Mouse (Mus musculus) intestine, embryonic 15.5 days (tissue): Measurements from ENCODE around the gene Zfp385b. TPM values are rescaled to one million over a fixed set of nuclear protein-coding genes. Genes with fewer than 3 reads are reported as not detected.

Experiments used
- ATAC-seq: fragments of 200-750 bp; cut with Nextera tagmentation; 2 replicates; pipeline ENCODE4 v1.8.0; 2017; ENCODE audit warnings: moderate TSS enrichment, moderate library complexity
- H3K27ac ChIP-seq: fragments of 300-500 bp; sonication (generic); 2 replicates; pipeline ENCODE4 v1.5.1; 2015; ENCODE audit warnings: mild to moderate bottlenecking, inconsistent platforms
- H3K27me3 ChIP-seq: fragments of 300-500 bp; sonication (generic); replicated peaks from 2 replicates; pipeline ENCODE4 v1.6.1; 2015; ENCODE audit warnings: inconsistent platforms
- H3K36me3 ChIP-seq: fragments of 300-500 bp; sonication (generic); 2 replicates; pipeline ENCODE4 v1.6.1; 2015; ENCODE audit warnings: inconsistent platforms
- H3K4me1 ChIP-seq: fragments of 300-500 bp; sonication (generic); replicated peaks from 2 replicates; pipeline ENCODE4 v1.6.1; 2015; ENCODE audit warnings: inconsistent platforms
- H3K4me2 ChIP-seq: fragments of 300-500 bp; sonication (generic); replicated peaks from 2 replicates; pipeline ENCODE4 v1.6.1; 2015; ENCODE audit warnings: mild to moderate bottlenecking, inconsistent platforms
- H3K4me3 ChIP-seq: fragments of 300-500 bp; sonication (generic); replicated peaks from 2 replicates; pipeline ENCODE4 v1.5.1; 2015; ENCODE audit warnings: inconsistent platforms
- H3K9ac ChIP-seq: fragments of 300-500 bp; sonication (generic); 2 replicates; pipeline ENCODE4 v1.6.1; 2015; ENCODE audit warnings: inconsistent platforms
- H3K9me3 ChIP-seq: fragments of 300-500 bp; sonication (generic); 2 replicates; pipeline ENCODE4 v1.6.1; 2016; ENCODE audit warnings: inconsistent platforms
- WGBS: fragments of 180-500 bp; shearing (Covaris S2); methylation state at CpG from one replicate; pipeline ENCODE4 v1.1.7; 2015; 5-methylcytosine and 5-hydroxymethylcytosine counted together
- polyA plus RNA-seq: library from polyadenylated mRNA; unstranded; fragments of >200 nt; fragmentation: Nextera tagmentation; extraction: Ambion mirVana; gene quantifications from 2 replicates; pipeline ENCODE4 v1.2.1, GENCODE M21; 2015

Zfp385b gene
- polyA plus RNA-seq, 1 experiment from 2014 or later = 7.5 TPM

DNA sequence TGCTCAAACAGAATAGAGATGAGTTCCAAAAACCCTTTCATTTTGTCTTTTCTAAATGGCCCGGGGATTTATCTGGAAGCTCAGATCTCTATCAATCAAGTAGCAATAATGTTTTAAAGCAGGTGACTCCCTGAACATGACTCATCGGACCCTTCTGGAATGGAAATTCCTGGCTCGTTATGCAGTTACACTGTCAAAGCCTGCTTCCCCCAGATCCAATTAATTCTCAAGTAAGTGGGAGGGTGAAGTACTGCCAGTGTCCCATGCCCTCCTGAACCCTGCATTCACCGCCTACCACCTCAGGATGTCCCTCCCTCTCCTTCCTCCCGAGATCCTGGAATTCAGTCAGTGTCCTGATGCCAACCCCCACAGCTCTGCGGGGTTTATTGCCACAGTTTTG, 41.7 kb downstream of the Zfp385b start:
- no peaks in the 10 kb centered on the region for H3K4me1 ChIP-seq
- H3K27me3 ChIP-seq = no peaks in the 10 kb centered on the region
- no peaks in the 10 kb centered on the region for H3K36me3 ChIP-seq
- H3K9me3 ChIP-seq = no peaks in the 10 kb centered on the region
- H3K9ac ChIP-seq = no peak overlapping the region
- 29% methylated on average over 6 of the region's 6 CpGs for WGBS
- H3K27ac ChIP-seq = no peak overlapping the region
- no peak overlapping the region for H3K4me3 ChIP-seq
- no peak overlapping the region for H3K4me2 ChIP-seq
- ATAC-seq = no peak

DNA sequence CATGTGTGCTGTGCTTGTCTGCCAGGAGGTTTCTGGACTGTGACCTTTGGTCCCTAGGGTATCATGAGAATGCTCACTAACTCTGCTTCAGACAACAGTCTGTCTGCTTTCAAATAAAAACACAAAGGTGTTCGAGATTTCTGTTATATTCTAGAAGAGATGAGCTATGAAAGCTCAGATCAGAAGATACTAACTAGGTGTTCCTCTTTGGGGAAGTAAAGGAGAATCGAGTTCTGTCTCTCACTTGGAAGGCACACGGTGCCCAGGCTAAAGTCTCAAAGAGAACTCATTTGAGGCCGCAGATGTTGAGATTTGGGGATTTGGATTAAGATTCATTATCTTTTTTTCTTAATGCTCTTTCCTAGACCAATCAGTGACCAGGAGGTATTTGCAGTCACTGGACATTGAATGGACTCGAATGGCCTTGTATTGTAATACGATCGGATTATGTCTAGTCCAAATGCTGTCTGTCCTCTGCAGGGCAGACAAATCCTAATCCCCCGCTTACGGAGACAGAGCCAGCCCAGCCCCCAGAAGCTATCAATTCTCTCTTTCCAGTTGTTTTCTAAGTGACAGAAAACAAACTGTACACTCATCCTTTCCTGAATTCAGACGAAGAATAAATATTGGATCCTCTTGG, 42.3 kb downstream of the Zfp385b start:
- Histone ChIP-seq H3K4me2 (no peak overlapping the region), H3K27ac (no peak overlapping the region), H3K9me3 (no peaks in the 10 kb centered on the region), H3K27me3 (no peaks in the 10 kb centered on the region), H3K9ac (no peak overlapping the region), H3K4me1 (no peaks in the 10 kb centered on the region), H3K4me3 (no peak overlapping the region), H3K36me3 (no peaks in the 10 kb centered on the region)
- ATAC-seq = no peak
- 64% methylated on average over 10 of the region's 10 CpGs for WGBS

DNA sequence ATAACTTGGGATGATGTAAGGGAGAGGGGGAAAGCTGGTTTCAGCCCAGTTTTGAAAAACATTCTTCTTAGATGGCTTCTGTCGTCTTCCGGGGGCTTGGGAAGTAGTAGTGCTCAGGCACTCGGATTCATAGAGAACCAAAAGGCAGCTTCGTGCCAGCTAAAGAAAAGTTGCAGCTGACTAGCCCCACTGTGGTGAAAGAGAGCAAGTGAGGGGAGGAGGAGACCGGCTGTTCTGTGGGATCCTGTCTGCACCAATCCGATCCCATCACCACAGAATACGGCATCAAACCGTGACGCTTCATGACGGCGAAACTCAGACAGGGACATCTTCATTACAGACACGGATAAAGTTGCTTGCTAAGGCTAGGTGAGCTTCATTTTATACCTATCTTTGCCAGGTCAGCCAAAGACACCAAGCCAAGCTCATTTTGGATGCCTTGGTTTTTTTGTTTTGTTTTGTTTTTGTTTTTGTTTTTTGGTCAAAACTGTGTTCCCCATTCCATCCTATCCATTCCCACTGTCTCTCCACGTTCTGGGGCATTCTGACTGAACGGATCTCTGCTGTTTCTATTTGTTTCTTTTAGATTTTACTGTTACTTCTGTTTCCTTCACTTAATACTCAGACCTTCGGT, 44.1 kb downstream of the Zfp385b start:
- H3K9me3 ChIP-seq = no peaks in the 10 kb centered on the region
- WGBS = 84% methylated on average over 15 of the region's 15 CpGs
- H3K4me3 ChIP-seq = no peak overlapping the region
- H3K4me2 ChIP-seq = no peak overlapping the region
- no peak overlapping the region for H3K27ac ChIP-seq
- H3K36me3 ChIP-seq = no peaks in the 10 kb centered on the region
- H3K9ac ChIP-seq = no peak overlapping the region
- no peaks in the 10 kb centered on the region for H3K27me3 ChIP-seq
- H3K4me1 ChIP-seq = no peaks in the 10 kb centered on the region
- no peak for ATAC-seq

DNA sequence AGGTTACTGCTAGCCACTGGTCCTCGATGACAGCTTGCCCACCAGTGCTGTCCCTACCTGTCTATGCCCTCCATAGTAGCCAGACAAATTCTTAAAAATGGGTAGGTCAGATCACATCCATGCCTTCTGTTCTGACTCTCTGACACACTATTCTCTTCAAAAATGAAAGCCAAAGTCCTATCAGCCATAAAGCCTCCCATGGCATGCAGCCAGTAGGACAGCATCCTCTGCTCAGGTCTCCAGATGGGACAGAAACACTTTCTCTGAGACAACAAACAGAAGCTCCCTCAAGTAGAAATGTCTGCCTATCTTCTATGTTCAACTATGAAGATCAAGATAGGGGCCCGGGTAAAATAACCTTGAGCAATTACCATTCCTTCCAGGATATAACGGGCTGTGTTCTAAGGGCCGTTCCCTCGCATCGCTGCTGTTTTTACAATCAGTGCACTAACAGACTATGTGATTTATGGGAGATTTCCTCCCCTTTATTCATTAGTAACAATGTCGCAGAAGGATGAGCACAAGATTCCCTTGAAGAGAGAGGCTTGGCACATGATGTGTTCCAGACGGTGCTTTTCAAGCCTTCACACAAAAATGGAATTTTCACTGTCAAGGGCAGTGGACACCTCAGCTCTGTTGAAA, 49.3 kb downstream of the Zfp385b start:
- Histone ChIP-seq H3K4me2 (no peak overlapping the region), H3K4me1 (no peaks in the 10 kb centered on the region), H3K27ac (no peak overlapping the region), H3K9ac (no peak overlapping the region), H3K36me3 (no peaks in the 10 kb centered on the region), H3K27me3 (no peaks in the 10 kb centered on the region), H3K9me3 (no peaks in the 10 kb centered on the region), H3K4me3 (no peak overlapping the region)
- WGBS = 38% methylated on average over 8 of the region's 8 CpGs
- no peak for ATAC-seq

- no peak for ATAC-seq
- Histone ChIP-seq H3K27ac (no peak overlapping the region), H3K36me3 (no peaks in the 10 kb centered on the region), H3K4me1 (no peaks in the 10 kb centered on the region), H3K9ac (no peak overlapping the region), H3K4me2 (no peak overlapping the region), H3K4me3 (no peak overlapping the region), H3K9me3 (no peaks in the 10 kb centered on the region), H3K27me3 (no peaks in the 10 kb centered on the region)
- WGBS = 77% methylated on average over 17 of the region's 17 CpGs
Measured at GRCm38 (mm10) chr2:77768321-77768886, 51.0 kb downstream of the Zfp385b start.

GRCm38 (mm10) chr2:77761967-77762366, 57.5 kb downstream of the Zfp385b start:
- ATAC-seq = no peak
- WGBS = 88% methylated on average over 8 of the region's 8 CpGs

GRCm38 (mm10) chr2:77758403-77759071, 60.9 kb downstream of the Zfp385b start:
- H3K4me1 ChIP-seq = no peaks in the 10 kb centered on the region
- WGBS = 72% methylated on average over 15 of the region's 15 CpGs
- no peak overlapping the region for H3K27ac ChIP-seq
- no peaks in the 10 kb centered on the region for H3K9me3 ChIP-seq
- no peak overlapping the region for H3K4me2 ChIP-seq
- no peaks in the 10 kb centered on the region for H3K36me3 ChIP-seq
- no peak overlapping the region for H3K4me3 ChIP-seq
- no peak overlapping the region for H3K9ac ChIP-seq
- no peak for ATAC-seq
- no peaks in the 10 kb centered on the region for H3K27me3 ChIP-seq

More at GRCm38 (mm10) chr2:77761967-77762366, 57.5 kb downstream of the Zfp385b start:
- Histone ChIP-seq H3K4me3 (no peak overlapping the region), H3K9ac (no peak overlapping the region), H3K9me3 (no peaks in the 10 kb centered on the region), H3K36me3 (no peaks in the 10 kb centered on the region), H3K4me2 (no peak overlapping the region), H3K27ac (no peak overlapping the region), H3K4me1 (no peaks in the 10 kb centered on the region), H3K27me3 (no peaks in the 10 kb centered on the region)

DNA sequence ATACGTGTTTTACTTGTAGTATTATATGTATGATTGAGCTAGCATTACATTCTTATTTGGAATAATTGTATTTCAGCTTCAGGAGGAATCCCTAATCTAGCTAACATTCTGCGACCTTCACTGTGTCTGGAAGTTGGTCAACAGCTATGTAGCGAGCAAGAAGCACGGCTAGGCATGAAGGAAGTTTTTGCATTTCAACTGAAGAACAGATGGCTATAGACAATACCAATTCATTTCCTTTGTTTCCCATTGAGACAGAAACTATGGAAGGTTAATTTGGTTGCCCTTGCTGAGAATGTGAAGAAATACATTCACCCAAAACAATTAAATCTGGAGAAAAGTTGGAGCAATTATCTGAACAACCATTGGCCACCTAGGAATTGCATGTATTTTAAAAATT, 66.9 kb downstream of the Zfp385b start:
- no peaks in the 10 kb centered on the region for H3K27me3 ChIP-seq
- H3K9me3 ChIP-seq = no peaks in the 10 kb centered on the region
- no peaks in the 10 kb centered on the region for H3K4me1 ChIP-seq
- H3K27ac ChIP-seq = no peak overlapping the region
- WGBS = 80% methylated on average over 4 of the region's 4 CpGs
- H3K4me2 ChIP-seq = no peak overlapping the region
- no peak overlapping the region for H3K4me3 ChIP-seq
- H3K9ac ChIP-seq = no peak overlapping the region
- H3K36me3 ChIP-seq = no peaks in the 10 kb centered on the region
- no peak for ATAC-seq

DNA sequence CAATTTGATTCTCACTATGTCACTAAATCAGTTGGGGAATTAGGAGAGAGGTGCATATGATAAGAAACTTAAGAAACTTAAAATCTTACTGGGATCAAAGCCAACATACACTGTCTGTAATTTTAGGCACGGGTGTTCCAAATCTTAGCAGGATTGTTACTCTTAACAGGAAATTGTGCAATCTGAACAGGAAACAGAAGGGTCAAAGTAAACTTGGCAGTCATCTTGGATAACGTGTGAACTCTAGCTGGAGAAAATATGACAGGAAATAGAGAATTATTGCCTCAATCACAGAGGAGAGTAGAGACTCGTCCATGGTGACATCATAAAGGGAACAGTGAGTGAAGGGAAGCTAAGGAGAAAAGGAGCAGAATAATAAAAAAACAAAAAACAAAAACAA, 69.8 kb downstream of the Zfp385b start:
- Histone ChIP-seq H3K4me1 (no peaks in the 10 kb centered on the region), H3K9me3 (no peaks in the 10 kb centered on the region), H3K4me3 (no peak overlapping the region), H3K9ac (no peak overlapping the region), H3K4me2 (no peak overlapping the region), H3K27ac (no peak overlapping the region), H3K27me3 (no peaks in the 10 kb centered on the region), H3K36me3 (no peaks in the 10 kb centered on the region)
- WGBS = 40% methylated on average over 3 of the region's 3 CpGs
- no peak for ATAC-seq

GRCm38 (mm10) chr2:77746417-77746816, 73.0 kb downstream of the Zfp385b start:
- Histone ChIP-seq H3K4me2 (no peak overlapping the region), H3K27ac (no peak overlapping the region), H3K9ac (no peak overlapping the region), H3K4me3 (no peak overlapping the region), H3K4me1 (no peaks in the 10 kb centered on the region), H3K9me3 (no peaks in the 10 kb centered on the region), H3K36me3 (no peaks in the 10 kb centered on the region), H3K27me3 (no peaks in the 10 kb centered on the region)
- 80% methylated on average over 5 of the region's 5 CpGs for WGBS
- no peak for ATAC-seq

DNA sequence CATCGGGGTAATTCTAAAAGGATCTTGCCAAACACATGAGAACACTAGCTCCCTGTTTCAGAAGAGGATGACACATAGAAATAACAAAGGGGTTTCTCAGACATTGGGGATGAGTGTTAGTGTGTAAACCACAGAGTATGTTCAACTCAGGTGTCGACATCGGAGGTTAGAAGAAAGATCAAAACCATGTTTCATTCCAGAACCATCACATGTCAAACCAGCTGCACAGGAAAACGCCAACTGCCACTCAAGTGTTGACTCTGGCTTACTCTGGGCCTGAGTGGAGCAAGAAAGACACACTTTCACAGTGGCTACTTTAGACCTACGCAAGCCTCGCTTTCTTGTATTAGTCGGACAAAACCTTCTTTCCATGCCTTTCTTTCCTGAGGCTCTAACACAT, 74.2 kb downstream of the Zfp385b start:
- no peaks in the 10 kb centered on the region for H3K9me3 ChIP-seq
- H3K9ac ChIP-seq = no peak overlapping the region
- H3K36me3 ChIP-seq = no peaks in the 10 kb centered on the region
- no peaks in the 10 kb centered on the region for H3K27me3 ChIP-seq
- H3K4me2 ChIP-seq = no peak overlapping the region
- no peak for ATAC-seq
- H3K4me3 ChIP-seq = no peak overlapping the region
- H3K27ac ChIP-seq = no peak overlapping the region
- H3K4me1 ChIP-seq = no peaks in the 10 kb centered on the region
- WGBS = 93% methylated on average over 7 of the region's 7 CpGs

GRCm38 (mm10) chr2:77742359-77742758, 77.1 kb downstream of the Zfp385b start:
- H3K4me1 ChIP-seq = no peaks in the 10 kb centered on the region
- no peak overlapping the region for H3K27ac ChIP-seq
- no peaks in the 10 kb centered on the region for H3K9me3 ChIP-seq
- no peaks in the 10 kb centered on the region for H3K27me3 ChIP-seq
- H3K9ac ChIP-seq = no peak overlapping the region
- 67% methylated on average over 4 of the region's 4 CpGs for WGBS
- no peak for ATAC-seq
- H3K4me2 ChIP-seq = no peak overlapping the region
- no peak overlapping the region for H3K4me3 ChIP-seq
- no peaks in the 10 kb centered on the region for H3K36me3 ChIP-seq
